Mouse (Mus musculus) megakaryocyte, embryonic 14.5 days (primary cell): Measurements from ENCODE around the gene Ifi27.

Experiments
- FLI1 ChIP-seq: IDR thresholded peaks from 2 replicates; pipeline ENCODE4 v1.6.1; 2012; ENCODE audit warnings: low read length, inconsistent platforms, mixed read lengths
- GATA1 ChIP-seq: IDR thresholded peaks from 3 replicates; pipeline ENCODE4 v1.6.1; 2012; ENCODE audit warnings: mixed read lengths, low read length, inconsistent platforms, borderline replicate concordance

DNA sequence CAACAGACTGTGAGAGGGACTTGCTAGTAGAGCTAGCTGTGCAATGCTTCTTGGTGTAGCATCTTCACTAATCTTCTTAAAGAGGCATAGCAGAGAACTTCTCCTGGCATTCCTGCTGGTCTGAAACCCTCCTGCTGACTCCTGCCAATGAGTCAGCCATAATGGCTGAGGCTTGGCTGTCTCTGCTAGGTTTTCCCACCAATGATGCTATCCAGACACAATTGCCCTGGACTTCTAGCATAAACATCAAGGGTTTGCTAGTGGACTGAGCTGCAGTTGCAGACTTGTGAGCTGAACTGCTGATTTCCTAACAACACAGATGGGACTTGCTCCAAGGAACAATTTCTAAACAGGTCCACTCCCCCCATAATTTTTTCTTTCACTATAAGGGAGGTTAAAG lies 19.4 kb downstream of the Ifi27 start:
- no peak for TF ChIP-seq GATA1
- no peak for TF ChIP-seq FLI1
